Comparison of ENCODE assay signal across 17 mouse cellular contexts in the genomic region with DNA sequence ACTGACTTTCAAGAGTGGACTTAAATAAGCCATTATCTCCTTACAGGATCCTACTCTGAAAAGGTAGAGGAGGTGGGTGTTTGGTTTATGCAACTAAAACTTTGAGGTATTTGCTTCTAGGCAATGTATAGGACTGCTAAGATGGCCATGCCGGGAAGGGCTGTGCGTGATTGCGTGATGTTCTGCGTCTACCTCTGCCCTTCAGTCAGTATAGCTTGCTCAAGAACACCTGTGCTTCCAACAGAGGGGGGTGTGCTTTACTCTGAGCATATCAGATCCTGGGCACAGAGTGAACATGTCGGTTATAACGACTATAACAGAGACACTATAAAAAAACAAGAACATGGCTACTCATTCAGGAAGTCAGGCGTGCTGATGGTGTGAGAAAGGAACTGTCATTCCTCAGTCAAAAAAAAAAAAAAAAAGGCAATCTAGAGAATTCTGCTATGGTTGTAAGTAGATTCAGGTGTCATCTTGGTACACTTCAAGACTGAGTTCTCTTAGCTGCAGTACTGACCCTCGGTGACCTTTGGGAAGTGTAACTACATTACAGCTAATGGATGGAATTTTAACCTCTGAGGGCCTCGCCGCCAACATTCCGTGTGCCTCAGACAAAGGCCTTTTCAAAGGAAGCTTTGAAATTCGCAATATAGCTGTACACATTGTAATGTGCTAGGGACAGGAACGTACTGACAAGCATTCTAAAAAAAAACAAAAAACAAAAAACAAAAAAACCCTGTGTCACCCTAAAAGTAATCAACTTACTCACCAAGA.
DNase-seq lines count a peak whose midpoint lies in the region; ATAC-seq and TF ChIP-seq lines count a peak whose summit lies in the region.
"Had no signal": no experiment of that assay in that cellular context is flagged by ENCODE, and none has a peak within 500 bp of the region (broad histone marks: within the 10 kb centered on the region; RNA-seq: fewer than 3 reads in every experiment).

No protein-coding gene starts in this region.

- peak overlapping the region; percentile 43 to 46 for H3K4me3 ChIP-seq in heart, embryonic 14.5 days (ENCODE audit: control insufficient read depth in 1 of 2, insufficient read depth in 1 of 2, low read depth in 1 of 2, low read length in 2 of 2)
- H3K4me3 ChIP-seq in ES-E14 (ENCODE audit: insufficient read depth in 1 of 2, low read depth in 1 of 2, low read length in 2 of 2, poor library complexity in 1 of 2, severe bottlenecking in 1 of 2), result no peak overlapping the region
- no peak overlapping the region for H3K4me3 ChIP-seq in limb, embryonic 10.5 days
- H3K4me3 ChIP-seq: forebrain, embryonic 13.5 days; neural tube, embryonic 13.5 days had no signal

- peaks cover 13 to 29% of the 10 kb centered on the region in 2 experiments for H3K4me1 ChIP-seq in heart, embryonic 14.5 days (ENCODE audit: control insufficient read depth in 2 of 2, insufficient read depth in 2 of 2, low read length in 2 of 2)
- H3K4me1 ChIP-seq in ES-E14 (ENCODE audit: control insufficient read depth in 2 of 2, insufficient read depth in 2 of 2, low read length in 2 of 2, poor library complexity in 1 of 2), result 0 out of 4 replicates have a peak, but pooled peaks cover 0 to 5% of the 10 kb centered on the region in 2 experiments
- H3K4me1 ChIP-seq in limb, embryonic 10.5 days, result peaks cover 37% of the 10 kb centered on the region

- H3K36me3 ChIP-seq in heart, embryonic 14.5 days (ENCODE audit: control insufficient read depth, insufficient read depth, low read length), result no peaks in the 10 kb centered on the region
- H3K36me3 ChIP-seq in ES-E14 (ENCODE audit: control insufficient read depth, insufficient read depth, low read length, poor library complexity, severe bottlenecking), result no peaks in the 10 kb centered on the region
- H3K36me3 ChIP-seq in limb, embryonic 10.5 days, result no peaks in the 10 kb centered on the region
- H3K36me3 ChIP-seq: embryonic facial prominence, embryonic 15.5 days; limb, embryonic 15.5 days; neural tube, embryonic 13.5 days had no signal

- H3K27ac ChIP-seq in heart, embryonic 14.5 days (replicated peaks in 1 of 2; ENCODE audit: control insufficient read depth in 1 of 2, insufficient read depth in 1 of 2, low read depth in 2 of 2, low read length in 2 of 2), result peak overlapping the region; percentile 89 to 91
- no peak overlapping the region for H3K27ac ChIP-seq in ES-E14 (ENCODE audit: insufficient read depth, low read depth, low read length, poor library complexity, severe bottlenecking)
- H3K27ac ChIP-seq in limb, embryonic 10.5 days, result peak overlapping the region; percentile 31; the same call in 1 of the 2 replicates
- H3K27ac ChIP-seq: embryonic facial prominence, embryonic 15.5 days; forebrain, embryonic 13.5 days; limb, embryonic 15.5 days had no signal

- H3K9me3 ChIP-seq in heart, embryonic 14.5 days (ENCODE audit: control insufficient read depth, low read length), result peaks cover 3% of the 10 kb centered on the region; the same call in 1 of the 2 replicates
- no peaks in the 10 kb centered on the region for H3K9me3 ChIP-seq in ES-E14 (ENCODE audit: control insufficient read depth, insufficient read depth, low read depth, low read length)
- H3K9me3 ChIP-seq in limb, embryonic 10.5 days (replicated peaks), result no peaks in the 10 kb centered on the region
- H3K9me3 ChIP-seq: embryonic facial prominence, embryonic 15.5 days; forebrain, embryonic 13.5 days; limb, embryonic 15.5 days; neural tube, embryonic 13.5 days had no signal

- in situ Hi-C loops in ES-E14 (cut with MboI; ENCODE audit: low sequenced_read_pairs in 2 of 2, unreplicated experiment in 2 of 2), result no loop called here

- WGBS in heart, embryonic 14.5 days, result 20% methylated on average over 13 of the region's 13 CpGs
- WGBS in limb, embryonic 10.5 days, result 55% methylated on average over 13 of the region's 13 CpGs

- ATAC-seq in heart, embryonic 14.5 days (ENCODE audit: insufficient number of reproducible peaks, insufficient read depth, low FRiP score, low read depth), result no peak

- H3K9ac ChIP-seq in heart, embryonic 14.5 days (ENCODE audit: low read length), result peak overlapping the region; percentile 68
- no peak overlapping the region for H3K9ac ChIP-seq in ES-E14 (ENCODE audit: insufficient read depth, low read depth, low read length, poor library complexity, severe bottlenecking)
- H3K9ac ChIP-seq: embryonic facial prominence, embryonic 15.5 days; forebrain, embryonic 13.5 days; limb, embryonic 15.5 days; neural tube, embryonic 13.5 days had no signal

- no peaks in the 10 kb centered on the region for H3K27me3 ChIP-seq in heart, embryonic 14.5 days (ENCODE audit: control insufficient read depth, insufficient read depth, low read length)
- no peaks in the 10 kb centered on the region for H3K27me3 ChIP-seq in limb, embryonic 10.5 days (ENCODE audit: low read depth, poor library complexity, severe bottlenecking)
- H3K27me3 ChIP-seq: embryonic facial prominence, embryonic 15.5 days; forebrain, embryonic 13.5 days; limb, embryonic 15.5 days; neural tube, embryonic 13.5 days had no signal

- H3K4me2 ChIP-seq in heart, embryonic 14.5 days (ENCODE audit: low read length), result peak overlapping the region; percentile 81
- H3K4me2 ChIP-seq: neural tube, embryonic 13.5 days had no signal

- no peak for DNase-seq in heart, adult 8-10 months (ENCODE audit: low spot score)
- no peak for DNase-seq in ES-E14 (ENCODE audit: low read depth, low spot score)
- DNase-seq in embryo, embryonic 10 days (ENCODE audit: low spot score), result peak; percentile 81
- DNase-seq in limb, embryonic 10.5 days (ENCODE audit: low spot score), result no peak
- no peak for DNase-seq in urinary bladder, adult 18-20 months (ENCODE audit: low spot score in 2 of 2)
- no peak for DNase-seq in urinary bladder, postnatal 10 days (ENCODE audit: low spot score)
- DNase-seq: cerebellum, adult 9-10 months; gastrocnemius, postnatal 14 days; layer of hippocampus, adult 9-11 months; lung, postnatal 14 days; midbrain, embryonic 14.5 days; right cerebral cortex, adult 18-20 months had no signal

TF ChIP-seq in ES-E14, 5 proteins besides CTCF, POLR2A, EP300 and RAD21:
- TF ChIP-seq HCFC1 (IDR thresholded peaks at IDR 0.05; ENCODE audit: borderline replicate concordance, insufficient read depth, low read length) (no peak), ZNF384 (IDR thresholded peaks at IDR 0.05; ENCODE audit: low read depth, low read length) (peak; percentile 80), CHD2 (IDR thresholded peaks at IDR 0.05; ENCODE audit: low read depth, low read length) (no peak), ZC3H11A (IDR thresholded peaks at IDR 0.05; ENCODE audit: borderline replicate concordance, low read depth, low read length) (no peak)

Comparison
In these comparisons a context has a peak if more than half of its experiments do, and no peak if none do; other contexts are left out.
1. H3K4me3 ChIP-seq: peak in heart, embryonic 14.5 days (2 of 2); none in ES-E14 (0 of 2) and limb, embryonic 10.5 days (single experiment).